Mouse (Mus musculus) cortical plate, adult 2 months (tissue): Measurements from ENCODE around the gene Plekhg4.

Experiments used
- CTCF ChIP-seq: fragments of 200-500 bp; IDR thresholded peaks from 2 replicates; pipeline ENCODE4 v1.5.1; 2011; ENCODE audit warnings: mild to moderate bottlenecking, control low read depth, low read length; ENCODE audit not compliant: insufficient read depth; ENCODE audit errors: extremely low read depth
- POLR2A ChIP-seq: fragments of 200-500 bp; IDR thresholded peaks from 2 replicates; pipeline ENCODE4 v1.6.1; 2011; ENCODE audit warnings: mild to moderate bottlenecking, low read length, control low read depth; ENCODE audit not compliant: insufficient read depth; ENCODE audit errors: extremely low read depth

DNA sequence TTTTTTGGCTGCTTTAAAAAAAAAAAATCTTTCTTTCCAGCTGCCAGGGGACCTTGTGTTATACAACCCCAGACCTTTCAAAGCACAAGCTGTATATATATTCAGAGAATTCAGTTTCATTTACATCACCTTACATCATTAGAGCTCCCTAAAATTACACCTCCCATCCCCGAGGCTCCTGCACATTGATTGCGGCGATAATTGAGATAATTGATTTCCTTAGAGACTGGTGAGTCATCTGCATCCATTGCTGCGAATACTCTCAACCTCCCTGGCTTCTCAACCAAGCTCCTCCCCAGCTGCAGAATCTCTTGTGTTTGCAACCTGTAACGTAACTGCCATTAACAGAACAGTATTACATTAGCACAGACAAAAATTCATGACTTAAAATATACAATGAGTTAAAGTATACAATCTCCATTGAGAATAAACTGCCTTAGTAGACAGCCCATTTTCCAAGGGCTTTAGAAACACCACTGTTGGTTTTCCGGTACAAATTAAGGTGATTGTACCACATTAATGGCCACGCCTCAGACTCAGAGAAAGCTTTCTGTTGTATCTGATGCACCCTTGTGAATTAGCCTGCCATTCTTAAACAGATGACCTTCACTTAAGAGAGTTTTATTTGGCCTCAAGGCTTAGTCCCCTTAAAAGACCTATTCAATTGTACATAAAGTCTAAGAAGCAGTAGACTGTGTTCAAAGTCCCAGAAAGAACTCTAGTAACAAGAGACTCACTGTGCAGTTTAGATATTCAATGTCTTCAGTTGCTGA lies 58.9 kb downstream of the Plekhg4 start:
- TF ChIP-seq POLR2A (no peak), CTCF (no peak)
